Mouse (Mus musculus) ES-Bruce4 (cell line): ENCODE measurements around the gene Peli1. TPM values are rescaled to one million over a fixed set of nuclear protein-coding genes. Genes with fewer than 3 reads are reported as not detected.

Experiments used
- H3K27ac ChIP-seq: 2 replicates; pipeline ENCODE4 v1.5.1; 2012; ENCODE audit warnings: low read length, inconsistent platforms; ENCODE audit not compliant: insufficient read depth
- H3K27me3 ChIP-seq: 2 replicates; pipeline ENCODE4 v1.6.1; 2012; ENCODE audit warnings: mild to moderate bottlenecking, low read length, inconsistent platforms; ENCODE audit not compliant: control insufficient read depth, poor library complexity, insufficient read depth, severe bottlenecking
- H3K36me3 ChIP-seq: 2 replicates; pipeline ENCODE4 v1.6.1; 2012; ENCODE audit warnings: inconsistent platforms, mild to moderate bottlenecking, low read length, moderate library complexity; ENCODE audit not compliant: control insufficient read depth, poor library complexity, insufficient read depth, severe bottlenecking
- H3K4me1 ChIP-seq: one replicate; pipeline ENCODE4 v1.8.1; 2011; ENCODE audit warnings: low read length; ENCODE audit not compliant: control insufficient read depth, insufficient read depth
- H3K4me3 ChIP-seq: 2 replicates; pipeline ENCODE4 v1.5.1; 2011; ENCODE audit warnings: low read depth, mild to moderate bottlenecking, low read length
- H3K9ac ChIP-seq: 2 replicates; pipeline ENCODE4 v1.6.1; 2012; ENCODE audit warnings: low read depth, mild to moderate bottlenecking, inconsistent platforms; ENCODE audit not compliant: poor library complexity, severe bottlenecking
- H3K9me3 ChIP-seq: replicated peaks from 2 replicates; pipeline ENCODE4 v1.6.1; 2012; ENCODE audit warnings: mild to moderate bottlenecking, low read length, inconsistent platforms; ENCODE audit not compliant: control insufficient read depth, poor library complexity, insufficient read depth, severe bottlenecking
- CTCF ChIP-seq: IDR thresholded peaks from one replicate; pipeline ENCODE4 v1.8.1; 2011; ENCODE audit warnings: low read depth, low read length
- EP300 ChIP-seq: IDR thresholded peaks from 2 replicates; pipeline ENCODE4 v1.6.1; 2011; ENCODE audit warnings: low read depth, low read length; ENCODE audit not compliant: insufficient read depth
- POLR2A ChIP-seq: IDR thresholded peaks from one replicate; pipeline ENCODE4 v1.8.1; 2011; ENCODE audit warnings: low read length; ENCODE audit not compliant: insufficient read depth
- polyA plus RNA-seq: library from polyadenylated mRNA; stranded (reverse); fragments of >200 nt; gene quantifications from 2 replicates; pipeline ENCODE4 v1.2.4, GENCODE M21; 2011; ENCODE audit warnings: low read depth; ENCODE audit not compliant: missing spikeins, insufficient read depth, insufficient read length

Peli1 gene
- polyA plus RNA-seq, result 35.7 and 41.0 TPM in 2 replicates

DNA sequence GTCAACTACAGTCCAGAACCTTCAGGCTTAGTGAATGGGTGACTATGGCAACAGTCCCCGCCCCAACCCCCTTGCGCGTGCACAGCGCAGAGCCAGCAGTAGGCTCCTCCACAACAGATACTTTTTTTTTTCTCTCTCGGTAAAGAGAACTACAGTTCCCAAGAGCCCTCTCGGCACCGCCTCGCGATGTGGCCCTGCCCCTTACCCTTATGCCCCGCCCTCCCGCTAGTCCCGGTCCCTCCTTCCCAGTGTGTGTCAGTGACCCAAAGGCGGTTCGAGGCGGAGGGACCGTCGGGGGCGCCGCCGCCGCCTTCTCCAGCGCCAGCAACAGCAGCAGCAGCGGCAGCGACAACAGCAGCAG, at the start of gene Peli1:
TSS of gene Peli1 (plus strand) at position 225 of the 361 bp plus-strand sequence.
- peak within 1 kb of the TSS; percentile 99 for H3K9ac ChIP-seq
- TF ChIP-seq POLR2A (peak; percentile 33), CTCF (no peak), EP300 (0 out of 2 replicates have a peak, but pooled peaks have one; percentile 24)
- H3K27me3 ChIP-seq, result no peaks in the 10 kb centered on the region
- no peaks in the 10 kb centered on the region for H3K4me1 ChIP-seq
- H3K4me3 ChIP-seq, result peak within 1 kb of the TSS; percentile 90
- no peaks in the 10 kb centered on the region for H3K9me3 ChIP-seq
- peak within 1 kb of the TSS; percentile 45 for H3K27ac ChIP-seq
- no peaks in the 10 kb centered on the region for H3K36me3 ChIP-seq

DNA sequence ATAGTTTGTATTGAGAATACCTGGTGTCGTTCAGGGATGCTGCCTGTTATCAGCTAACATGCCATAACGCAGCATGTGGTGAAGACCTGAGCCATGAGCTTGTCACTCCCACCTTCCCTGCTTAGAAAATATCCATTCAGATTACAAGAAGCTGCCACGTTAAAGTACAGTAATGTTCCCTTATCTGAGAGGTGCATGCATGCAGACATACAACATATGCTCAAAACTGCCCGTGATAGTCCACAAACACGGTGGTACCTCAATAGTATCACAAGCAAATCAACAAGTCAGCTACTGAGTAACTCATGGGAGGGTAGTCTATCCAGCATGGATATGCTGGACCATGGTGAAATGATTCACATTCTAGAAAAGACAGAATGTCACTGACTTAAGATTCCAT, 48.5 kb upstream of the Peli1 start:
- no peak overlapping the region for H3K27ac ChIP-seq
- TF ChIP-seq CTCF (no peak), POLR2A (no peak), EP300 (no peak)
- no peak overlapping the region for H3K4me3 ChIP-seq
- no peaks in the 10 kb centered on the region for H3K9me3 ChIP-seq
- H3K27me3 ChIP-seq, result peaks cover 2% of the 10 kb centered on the region; the same call in 1 of the 2 replicates
- H3K9ac ChIP-seq, result no peak overlapping the region
- H3K4me1 ChIP-seq, result no peaks in the 10 kb centered on the region
- H3K36me3 ChIP-seq, result no peaks in the 10 kb centered on the region

DNA sequence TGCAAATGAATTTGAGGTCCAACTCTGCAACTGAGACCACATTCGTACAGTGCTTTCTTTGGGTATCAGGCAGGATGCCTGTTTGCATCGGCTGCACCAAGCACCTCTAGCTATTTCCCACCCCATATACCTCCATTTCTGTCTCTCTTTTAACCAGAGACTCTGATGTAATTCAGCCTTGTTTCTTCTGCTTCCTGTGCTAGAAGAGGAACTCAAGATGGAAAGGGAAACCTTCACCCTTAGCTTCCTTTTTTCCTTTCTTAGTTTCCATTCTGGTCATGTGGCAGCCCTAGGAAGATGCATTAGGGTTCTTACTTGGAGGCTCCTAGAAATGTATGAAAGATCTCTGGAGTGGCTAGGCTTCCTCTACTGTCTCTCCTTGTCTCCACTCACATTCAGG, 44.9 kb upstream of the Peli1 start:
- no peak overlapping the region for H3K4me3 ChIP-seq
- TF ChIP-seq CTCF (no peak), EP300 (no peak), POLR2A (no peak)
- no peak overlapping the region for H3K9ac ChIP-seq

DNA sequence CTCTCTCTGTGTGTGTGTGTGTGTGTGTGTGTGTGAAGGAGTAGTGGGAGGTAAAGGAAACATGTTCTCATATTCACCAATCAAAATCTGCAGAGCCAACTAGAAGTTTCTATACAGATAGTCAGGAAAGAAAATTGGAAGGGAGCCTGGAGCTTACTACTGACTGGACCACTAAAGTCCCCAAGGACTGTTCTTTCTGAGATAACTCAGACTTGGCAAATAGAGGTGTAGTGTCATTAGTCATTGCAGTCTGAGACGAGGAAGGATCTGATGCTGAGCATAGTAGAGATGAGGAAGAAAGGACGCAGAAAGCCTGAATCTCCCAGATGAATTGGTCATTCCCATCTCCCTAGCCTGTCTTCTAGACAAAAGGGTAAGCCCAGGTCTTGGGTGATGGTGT, 43.2 kb upstream of the Peli1 start:
- TF ChIP-seq EP300 (no peak), POLR2A (no peak), CTCF (no peak)
- H3K27ac ChIP-seq, result no peak overlapping the region
- no peaks in the 10 kb centered on the region for H3K9me3 ChIP-seq
- H3K9ac ChIP-seq, result no peak overlapping the region
- H3K27me3 ChIP-seq, result peaks cover 2% of the 10 kb centered on the region; the same call in 1 of the 2 replicates
- no peaks in the 10 kb centered on the region for H3K4me1 ChIP-seq
- H3K36me3 ChIP-seq, result no peaks in the 10 kb centered on the region
- H3K4me3 ChIP-seq, result no peak overlapping the region

More for the DNA sequence above, 44.9 kb upstream of the Peli1 start:
- Histone ChIP-seq H3K27me3 (peaks cover 2% of the 10 kb centered on the region; the same call in 1 of the 2 replicates), H3K27ac (no peak overlapping the region), H3K36me3 (no peaks in the 10 kb centered on the region), H3K4me1 (no peaks in the 10 kb centered on the region), H3K9me3 (no peaks in the 10 kb centered on the region)

DNA sequence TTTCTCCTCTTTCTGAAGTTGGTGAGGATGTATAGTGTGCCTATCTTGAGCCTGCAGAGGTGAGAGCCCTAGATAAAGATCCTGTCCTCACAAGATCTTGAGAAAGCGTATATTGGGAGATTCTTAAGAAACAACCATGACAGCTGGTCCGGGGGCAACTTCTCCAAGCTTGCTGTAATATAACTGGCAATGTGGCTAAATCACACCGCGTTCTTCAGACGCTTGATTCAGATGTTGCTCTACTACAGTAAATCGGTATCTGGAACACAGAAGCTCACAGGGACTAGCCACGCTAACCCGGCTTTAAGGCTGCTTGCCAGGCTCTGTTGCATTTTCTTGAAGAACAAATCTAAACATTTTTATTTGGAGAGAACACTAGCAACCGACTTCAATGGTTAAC, 39.4 kb upstream of the Peli1 start:
- no peak overlapping the region for H3K9ac ChIP-seq
- H3K4me1 ChIP-seq, result no peaks in the 10 kb centered on the region
- H3K27me3 ChIP-seq, result peaks cover 2% of the 10 kb centered on the region; the same call in 1 of the 2 replicates
- no peak overlapping the region for H3K4me3 ChIP-seq
- no peaks in the 10 kb centered on the region for H3K9me3 ChIP-seq
- TF ChIP-seq EP300, result no peak
- no peak for TF ChIP-seq CTCF
- no peak for TF ChIP-seq POLR2A
- no peaks in the 10 kb centered on the region for H3K36me3 ChIP-seq
- H3K27ac ChIP-seq, result no peak overlapping the region

DNA sequence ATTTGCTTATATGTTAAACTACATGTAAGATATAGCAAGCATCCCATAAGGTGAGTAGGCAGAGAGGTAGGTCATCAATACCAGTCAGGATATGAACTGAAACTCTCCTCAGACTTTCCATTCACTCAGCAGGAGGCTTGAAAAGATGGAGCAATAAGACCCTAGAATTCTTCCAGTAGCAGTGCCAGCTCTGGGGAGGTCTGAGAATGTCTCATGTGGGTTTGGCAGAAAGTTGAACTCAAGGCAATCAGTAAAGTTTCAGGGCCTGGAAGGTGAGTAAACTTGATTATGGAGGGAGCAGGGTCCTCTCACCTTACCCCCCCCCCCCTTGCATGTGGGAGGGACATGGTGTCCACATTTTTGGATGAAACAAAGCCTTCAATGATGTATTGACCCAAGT, 36.5 kb upstream of the Peli1 start:
- Histone ChIP-seq H3K9ac (no peak overlapping the region), H3K9me3 (no peaks in the 10 kb centered on the region), H3K27me3 (no peaks in the 10 kb centered on the region), H3K36me3 (no peaks in the 10 kb centered on the region), H3K27ac (no peak overlapping the region), H3K4me1 (no peaks in the 10 kb centered on the region), H3K4me3 (no peak overlapping the region)
- TF ChIP-seq CTCF, result no peak
- no peak for TF ChIP-seq EP300
- TF ChIP-seq POLR2A, result no peak
